Mouse (Mus musculus): ENCODE measurements around the gene Fam174b. TPM values are rescaled to one million over a fixed set of nuclear protein-coding genes. Genes with fewer than 3 reads are reported as not detected.

Gene Fam174b
- polyA plus RNA-seq (2015; fragmentation: Nextera tagmentation; extraction: Ambion mirVana), result 24.5 and 27.1 TPM in 2 replicates

DNA sequence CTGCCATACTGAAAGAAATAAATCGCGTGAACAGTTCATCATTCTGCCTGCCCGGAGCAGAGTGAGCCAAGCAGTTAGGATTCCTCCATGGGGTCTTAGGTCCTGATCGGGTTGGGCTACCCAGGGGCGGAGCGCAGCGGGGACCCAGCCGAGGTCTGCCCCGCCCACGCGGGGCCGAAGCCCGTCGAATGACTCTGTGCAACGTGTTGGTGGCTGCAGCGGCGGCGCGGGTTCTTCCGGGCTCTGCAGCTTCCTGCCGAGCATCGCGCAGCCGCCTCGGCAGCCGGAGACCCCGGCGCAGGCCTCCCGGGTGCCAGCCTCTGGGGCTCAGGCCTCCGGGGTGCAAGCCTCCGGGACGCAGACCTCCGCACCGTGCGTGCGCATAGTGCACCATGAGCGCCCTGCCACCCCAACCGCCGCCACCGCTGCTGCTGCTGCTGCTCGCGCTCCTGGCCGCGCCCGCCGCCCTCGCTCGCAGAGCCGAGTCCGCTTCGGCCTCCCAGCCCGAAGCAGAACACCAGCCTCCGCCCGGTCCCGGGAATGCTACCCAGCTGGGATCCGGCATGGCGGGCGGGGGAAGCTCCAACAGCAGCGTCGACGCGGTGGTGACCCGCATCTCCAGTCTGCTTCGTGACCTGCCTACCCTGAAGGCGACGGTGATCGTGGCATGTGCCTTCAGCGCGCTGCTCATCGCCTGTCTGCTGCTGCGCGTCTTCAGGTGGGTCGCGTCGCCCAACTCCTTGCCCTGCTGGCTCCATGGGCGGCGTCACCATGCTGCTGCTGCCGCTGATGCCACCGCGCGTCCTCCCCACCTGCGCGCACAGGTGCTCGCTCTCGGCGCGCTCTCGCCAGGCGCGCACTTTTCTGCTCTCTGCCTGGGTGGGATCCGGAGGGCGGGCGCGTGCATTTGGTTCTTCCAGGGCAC, at the start of gene Fam174b:
Gene Fam174b (plus strand): TSS at position 192 of the 925 bp plus-strand sequence.
- peak within 1 kb of the TSS; percentile 61 for H3K4me3 ChIP-seq (replicated peaks)
- H3K9me3 ChIP-seq, result no peaks in the 10 kb centered on the region
- H3K36me3 ChIP-seq, result no peaks in the 10 kb centered on the region
- H3K4me1 ChIP-seq (replicated peaks), result peaks cover 23% of the 10 kb centered on the region
- ATAC-seq, result peak; percentile 89
- peak within 1 kb of the TSS; percentile 77 for H3K27ac ChIP-seq
- WGBS, result under 1% methylated on average over 94 of the region's 94 CpGs
- peak within 1 kb of the TSS; percentile 78 for H3K9ac ChIP-seq (replicated peaks)
- peak within 1 kb of the TSS; percentile 85 for H3K4me2 ChIP-seq (replicated peaks)
- peaks cover 28% of the 10 kb centered on the region for H3K27me3 ChIP-seq

GRCm38 (mm10) chr7:73697092-73697491, 43.0 kb upstream of the Fam174b start:
- H3K4me1 ChIP-seq (replicated peaks), result no peaks in the 10 kb centered on the region
- H3K4me2 ChIP-seq (replicated peaks), result no peak overlapping the region
- H3K4me3 ChIP-seq (replicated peaks), result no peak overlapping the region
- no peaks in the 10 kb centered on the region for H3K27me3 ChIP-seq
- H3K9me3 ChIP-seq, result no peaks in the 10 kb centered on the region
- WGBS, result 91% methylated on average over 3 of the region's 3 CpGs
- no peak for ATAC-seq
- no peaks in the 10 kb centered on the region for H3K36me3 ChIP-seq
- no peak overlapping the region for H3K27ac ChIP-seq
- no peak overlapping the region for H3K9ac ChIP-seq (replicated peaks)

DNA sequence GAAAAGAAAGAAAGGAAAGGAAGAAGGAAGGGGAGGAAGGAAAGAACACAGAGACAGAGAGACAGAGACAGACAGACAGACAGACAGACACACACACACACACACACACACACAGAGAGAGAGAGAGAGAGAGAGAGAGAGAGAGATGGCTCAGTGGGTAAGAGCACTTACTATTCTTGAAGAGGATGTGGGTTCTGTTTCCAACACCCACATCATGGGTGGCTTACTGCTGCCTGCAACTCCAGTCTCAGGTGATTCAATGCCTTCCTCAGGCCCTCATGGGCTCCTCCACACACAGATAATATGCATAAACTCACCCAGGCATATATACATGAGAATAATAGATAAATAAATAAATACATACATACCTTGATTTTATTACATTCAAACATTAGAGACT, 35.8 kb upstream of the Fam174b start:
- Histone ChIP-seq H3K27me3 (no peaks in the 10 kb centered on the region), H3K4me1 (replicated peaks) (no peaks in the 10 kb centered on the region), H3K4me3 (replicated peaks) (no peak overlapping the region), H3K9ac (replicated peaks) (no peak overlapping the region), H3K27ac (no peak overlapping the region), H3K36me3 (no peaks in the 10 kb centered on the region), H3K4me2 (replicated peaks) (no peak overlapping the region), H3K9me3 (0 out of 2 replicates have a peak, but pooled peaks cover 2% of the 10 kb centered on the region)
- no peak for ATAC-seq

GRCm38 (mm10) chr7:73713506-73713905, 26.6 kb upstream of the Fam174b start:
- Histone ChIP-seq H3K9me3 (no peaks in the 10 kb centered on the region), H3K9ac (replicated peaks) (no peak overlapping the region), H3K4me1 (replicated peaks) (peaks cover 15% of the 10 kb centered on the region), H3K4me3 (replicated peaks) (no peak overlapping the region), H3K4me2 (replicated peaks) (no peak overlapping the region), H3K36me3 (no peaks in the 10 kb centered on the region), H3K27me3 (no peaks in the 10 kb centered on the region), H3K27ac (no peak overlapping the region)
- WGBS, result 95% methylated on average over 8 of the region's 8 CpGs
- no peak for ATAC-seq

- Histone ChIP-seq H3K4me2 (replicated peaks) (no peak overlapping the region), H3K27ac (0 out of 2 replicates have a peak overlapping the region, but pooled peaks have one; percentile 2), H3K4me3 (replicated peaks) (no peak overlapping the region), H3K4me1 (replicated peaks) (peaks cover 18% of the 10 kb centered on the region), H3K36me3 (no peaks in the 10 kb centered on the region), H3K27me3 (no peaks in the 10 kb centered on the region), H3K9me3 (no peaks in the 10 kb centered on the region), H3K9ac (replicated peaks) (no peak overlapping the region)
- 56% methylated on average over 15 of the region's 15 CpGs for WGBS
- ATAC-seq, result peak; percentile 88
Measured at GRCm38 (mm10) chr7:73715928-73716749, 24.0 kb upstream of the Fam174b start.

DNA sequence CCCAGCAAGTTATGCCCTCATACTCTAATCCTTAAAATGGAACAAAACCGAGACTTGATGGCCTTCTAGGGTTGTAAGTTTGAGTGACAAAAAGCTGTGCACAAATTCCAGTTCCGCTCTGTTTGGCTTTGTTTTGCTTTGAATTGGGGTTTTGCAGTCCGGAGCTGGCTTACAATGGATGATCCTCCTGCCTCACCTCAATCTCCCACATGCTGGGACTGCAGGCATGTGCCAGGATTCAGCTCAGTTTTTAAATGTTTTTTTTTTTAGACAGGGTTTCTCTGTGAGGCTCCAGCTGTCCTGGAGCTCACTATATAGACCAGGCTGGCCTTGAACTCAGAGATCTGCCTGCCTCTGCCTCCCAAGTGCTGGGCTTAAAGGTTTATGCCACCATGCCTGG, 23.3 kb upstream of the Fam174b start:
- Histone ChIP-seq H3K9ac (replicated peaks) (no peak overlapping the region), H3K4me2 (replicated peaks) (no peak overlapping the region), H3K27me3 (no peaks in the 10 kb centered on the region), H3K4me3 (replicated peaks) (no peak overlapping the region), H3K9me3 (no peaks in the 10 kb centered on the region), H3K27ac (no peak overlapping the region; the same call in 1 of the 2 replicates), H3K4me1 (replicated peaks) (peaks cover 18% of the 10 kb centered on the region), H3K36me3 (no peaks in the 10 kb centered on the region)
- WGBS, result 54% methylated on average over 3 of the region's 3 CpGs
- ATAC-seq, result no peak

DNA sequence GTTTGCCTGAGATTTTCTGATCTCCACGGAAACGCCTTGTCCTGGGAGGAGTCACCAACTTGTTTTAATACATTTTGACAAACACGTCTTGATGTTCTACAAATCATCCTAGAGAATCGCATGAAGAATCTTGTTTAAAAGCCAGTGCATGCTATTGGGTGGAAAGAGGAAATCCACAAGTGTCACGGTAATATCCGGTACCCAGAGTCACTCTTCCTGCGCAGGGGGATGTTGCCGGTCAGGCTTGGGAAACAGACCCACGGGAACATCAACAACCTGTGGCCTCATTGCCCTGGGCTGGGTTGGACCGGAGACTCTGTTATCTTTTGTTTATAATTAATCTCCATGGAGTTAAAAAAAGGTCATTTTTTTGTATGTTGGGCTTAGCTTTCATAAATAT, 22.1 kb upstream of the Fam174b start:
- Histone ChIP-seq H3K4me1 (replicated peaks) (peaks cover 18% of the 10 kb centered on the region), H3K9ac (replicated peaks) (no peak overlapping the region), H3K27me3 (no peaks in the 10 kb centered on the region), H3K36me3 (no peaks in the 10 kb centered on the region), H3K4me2 (replicated peaks) (no peak overlapping the region), H3K4me3 (replicated peaks) (no peak overlapping the region), H3K27ac (no peak overlapping the region), H3K9me3 (no peaks in the 10 kb centered on the region)
- ATAC-seq, result no peak
- WGBS, result 70% methylated on average over 10 of the region's 10 CpGs

DNA sequence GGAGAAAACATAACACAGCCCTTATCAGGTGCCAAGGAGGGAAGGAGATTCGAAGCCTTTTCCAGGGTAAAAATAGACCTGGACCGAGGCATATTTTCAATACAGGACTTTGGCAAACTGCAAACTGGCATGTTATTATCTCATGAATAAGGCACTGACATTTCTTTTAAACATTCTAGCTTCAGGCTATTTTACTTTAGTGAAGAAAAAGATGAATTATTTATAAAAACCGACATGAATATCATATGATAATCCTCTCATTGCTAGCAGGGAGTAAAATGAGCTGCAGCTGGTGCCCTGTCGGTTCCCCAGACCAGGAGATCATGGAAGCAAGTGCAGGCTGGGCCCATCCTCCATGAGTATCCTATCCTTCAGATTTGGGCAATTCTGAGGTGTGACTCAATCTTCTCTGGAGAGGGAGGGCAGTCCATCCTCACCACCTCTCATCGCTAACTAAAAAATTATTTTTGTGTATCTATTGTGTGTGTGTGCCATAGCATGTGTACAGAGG, 21.6 kb upstream of the Fam174b start:
- ATAC-seq, result no peak

GRCm38 (mm10) chr7:73721046-73721445, 19.1 kb upstream of the Fam174b start:
- no peaks in the 10 kb centered on the region for H3K9me3 ChIP-seq
- H3K4me3 ChIP-seq (replicated peaks), result no peak overlapping the region
- 67% methylated on average over 3 of the region's 3 CpGs for WGBS
- no peak overlapping the region for H3K27ac ChIP-seq
- no peaks in the 10 kb centered on the region for H3K36me3 ChIP-seq
- no peak for ATAC-seq
- no peak overlapping the region for H3K4me2 ChIP-seq (replicated peaks)
- H3K27me3 ChIP-seq, result no peaks in the 10 kb centered on the region
- H3K4me1 ChIP-seq (replicated peaks), result peaks cover 14% of the 10 kb centered on the region
- H3K9ac ChIP-seq (replicated peaks), result no peak overlapping the region

More for the DNA sequence above, 21.6 kb upstream of the Fam174b start:
- Histone ChIP-seq H3K27ac (no peak overlapping the region), H3K4me3 (replicated peaks) (no peak overlapping the region), H3K36me3 (no peaks in the 10 kb centered on the region), H3K9me3 (no peaks in the 10 kb centered on the region), H3K27me3 (no peaks in the 10 kb centered on the region), H3K4me1 (replicated peaks) (peaks cover 18% of the 10 kb centered on the region), H3K4me2 (replicated peaks) (no peak overlapping the region), H3K9ac (replicated peaks) (no peak overlapping the region)
- 56% methylated on average over 5 of the region's 5 CpGs for WGBS

- H3K27me3 ChIP-seq, result no peaks in the 10 kb centered on the region
- no peaks in the 10 kb centered on the region for H3K9me3 ChIP-seq
- H3K4me3 ChIP-seq (replicated peaks), result no peak overlapping the region
- 82% methylated on average over 3 of the region's 3 CpGs for WGBS
- H3K27ac ChIP-seq, result no peak overlapping the region
- peaks cover 10% of the 10 kb centered on the region; the same call in 1 of the 2 replicates for H3K4me1 ChIP-seq (replicated peaks)
- H3K9ac ChIP-seq (replicated peaks), result no peak overlapping the region
- H3K4me2 ChIP-seq (replicated peaks), result no peak overlapping the region
- ATAC-seq, result no peak
- H3K36me3 ChIP-seq, result no peaks in the 10 kb centered on the region
Measured at GRCm38 (mm10) chr7:73721764-73722163, 18.3 kb upstream of the Fam174b start.

DNA sequence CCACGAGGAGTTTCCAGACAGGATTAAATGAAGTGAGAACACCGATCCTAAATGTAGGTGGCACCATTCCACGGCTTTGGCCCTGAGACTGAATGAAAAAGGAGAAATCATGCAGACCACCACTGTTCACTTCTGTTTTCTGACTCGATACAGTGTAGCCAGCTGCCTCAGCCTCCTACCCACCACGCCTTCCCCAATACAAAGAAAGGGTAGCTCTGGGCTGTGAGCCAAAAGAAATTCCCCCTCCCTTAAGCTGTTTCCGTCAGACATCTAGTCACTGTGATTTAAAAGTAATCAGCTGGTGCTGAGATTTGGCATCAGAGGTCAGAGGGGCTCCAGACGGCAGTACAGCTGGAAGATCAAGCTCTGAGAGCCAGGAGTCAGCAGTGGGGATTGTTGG, 10.2 kb upstream of the Fam174b start:
- Histone ChIP-seq H3K36me3 (no peaks in the 10 kb centered on the region), H3K9ac (replicated peaks) (no peak overlapping the region), H3K4me3 (replicated peaks) (no peak overlapping the region), H3K27ac (no peak overlapping the region), H3K9me3 (no peaks in the 10 kb centered on the region), H3K4me1 (replicated peaks) (no peaks in the 10 kb centered on the region), H3K27me3 (no peaks in the 10 kb centered on the region), H3K4me2 (replicated peaks) (no peak overlapping the region)
- no peak for ATAC-seq
- 50% methylated on average over 7 of the region's 7 CpGs for WGBS

Measured in midbrain, embryonic 13.5 days (tissue).